Mouse (Mus musculus): Measurements from ENCODE around the gene Agxt2. TPM values are rescaled to one million over a fixed set of nuclear protein-coding genes. Genes with fewer than 3 reads are reported as not detected.

Gene Agxt2
- polyA plus RNA-seq, 1 experiment from 2014 or later: not detected

- Histone ChIP-seq H3K27me3 (ENCODE audit: control insufficient read depth, insufficient read depth, low read length) (no peaks in the 10 kb centered on the region), H3K4me2 (ENCODE audit: low read depth) (no peak overlapping the region), H3K36me3 (ENCODE audit: control insufficient read depth, insufficient read depth, low read length) (0 out of 2 replicates have a peak, but pooled peaks cover 2% of the 10 kb centered on the region), H3K27ac (ENCODE audit: low read depth, low read length) (no peak overlapping the region), H3K4me1 (ENCODE audit: control insufficient read depth, insufficient read depth, low read length) (no peaks in the 10 kb centered on the region), H3K9me3 (ENCODE audit: control insufficient read depth, low read length) (no peaks in the 10 kb centered on the region), H3K4me3 (ENCODE audit: low read depth, low read length) (no peak overlapping the region), H3K9ac (ENCODE audit: low read length) (no peak overlapping the region)
- WGBS: 83% methylated on average over 3 of the region's 3 CpGs
- DNase-seq (ENCODE audit: low spot score) (no peak), ATAC-seq (ENCODE audit: insufficient read depth, low FRiP score, low TSS enrichment) (no peak)
These were observed 88.8 kb downstream of the Agxt2 start for GRCm38 (mm10) chr15:10447102-10447501.

Other genes starting within 250 kb of the Agxt2 start
- gene Prlr, start 181.3 kb upstream of the Agxt2 start, polyA plus RNA-seq (2014; fragmentation: Nextera tagmentation; extraction: Ambion mirVana): 0.25 and 0.32 TPM in 2 replicates
- gene Gm21973, start 33.2 kb upstream of the Agxt2 start, polyA plus RNA-seq (2014; fragmentation: Nextera tagmentation; extraction: Ambion mirVana): not detected in 2 replicates
- gene Dnajc21, start 112.0 kb downstream of the Agxt2 start, polyA plus RNA-seq (2014; fragmentation: Nextera tagmentation; extraction: Ambion mirVana): 16.5 and 19.5 TPM in 2 replicates
- gene Brix1, start 127.4 kb downstream of the Agxt2 start, polyA plus RNA-seq (2014; fragmentation: Nextera tagmentation; extraction: Ambion mirVana): 107 and 116 TPM in 2 replicates
- 23.6 and 28.7 TPM in 2 replicates for gene Rad1, start 127.5 kb downstream of the Agxt2 start, polyA plus RNA-seq (2014; fragmentation: Nextera tagmentation; extraction: Ambion mirVana)
- gene Ttc23l, start 200.1 kb downstream of the Agxt2 start, polyA plus RNA-seq (2014; fragmentation: Nextera tagmentation; extraction: Ambion mirVana): not detected in 2 replicates

Measured in neural tube, embryonic 11.5 days (tissue).